Mouse (Mus musculus) CD8-positive naive resting alpha-beta T cell, adult 2 months (primary cell): ENCODE measurements around the gene Zfp788.
"Not testable (repeated sequence)": the region's sequence is repeated elsewhere in the genome, so short reads cannot be mapped to it uniquely, and the experiment has no call there.

Experiments
- DNase-seq, 2 experiments: peaks; one replicate each; pipeline ENCODE4 v3.0.0; 2022; ENCODE audit warnings: low read depth in 2 of 2, low spot score in 2 of 2

The Zfp788 gene

DNA sequence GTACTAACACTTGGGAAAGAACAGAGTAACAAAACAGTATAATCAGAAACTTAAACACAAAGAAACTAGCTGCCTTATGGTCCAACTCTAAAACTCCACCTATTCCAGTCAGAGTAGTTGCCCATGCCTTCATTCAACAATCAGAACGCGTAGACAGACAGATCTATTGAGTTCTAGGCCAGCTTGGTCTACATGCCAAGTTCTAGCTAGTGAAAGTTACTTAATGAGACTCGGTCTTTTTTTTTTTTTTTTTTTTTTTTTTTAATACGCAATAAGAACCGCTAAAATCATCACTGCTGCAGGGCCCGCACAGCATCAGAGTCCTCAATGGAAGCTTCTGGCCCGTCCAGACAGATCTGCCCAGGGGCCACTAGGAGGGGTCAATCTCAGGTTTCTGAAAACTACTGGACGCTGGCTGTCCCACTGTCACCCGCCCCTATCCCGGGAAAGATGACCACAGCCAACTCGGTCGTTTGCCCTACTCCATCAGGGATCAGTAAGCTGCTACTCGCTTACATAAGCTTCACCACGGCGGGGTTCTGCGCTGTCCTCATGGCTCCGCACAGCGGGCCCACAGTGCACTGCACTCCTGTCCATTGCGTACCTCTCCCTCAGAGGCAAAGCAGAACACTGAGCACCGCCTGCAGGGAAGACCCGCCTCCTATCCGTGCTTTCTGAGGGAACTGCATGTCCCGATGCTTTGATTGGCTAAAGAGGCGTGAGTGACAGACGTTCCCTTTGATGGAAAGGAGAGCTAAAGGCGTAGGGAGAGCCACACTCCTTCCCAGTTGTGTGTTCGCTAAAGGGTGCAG is at the start of gene Zfp788:
Zfp788 (plus strand) TSS at position 795 of the 812 bp plus-strand sequence.
- DNase-seq = peak; percentile 77 to 78

DNA sequence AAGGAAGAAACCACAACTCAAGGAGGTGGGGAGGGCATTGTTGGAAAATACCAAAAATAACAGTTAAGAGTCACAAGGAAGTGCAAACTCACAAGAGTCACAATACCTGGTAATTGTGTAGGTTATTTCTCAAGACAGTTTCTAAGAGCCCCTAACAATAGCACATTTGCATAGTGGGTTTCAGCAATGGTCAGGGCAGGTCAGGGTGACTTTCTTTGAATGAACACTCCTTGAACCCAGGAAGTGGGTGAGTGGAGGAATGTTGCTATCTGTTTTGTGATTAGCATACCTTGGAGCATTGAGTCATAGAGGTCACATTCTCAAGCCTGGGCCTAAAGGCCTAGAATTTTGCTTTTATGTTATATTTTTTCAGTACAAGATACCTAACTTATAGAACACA is 45.2 kb upstream of the Zfp788 start:
- DNase-seq = not testable (repeated sequence)

DNA sequence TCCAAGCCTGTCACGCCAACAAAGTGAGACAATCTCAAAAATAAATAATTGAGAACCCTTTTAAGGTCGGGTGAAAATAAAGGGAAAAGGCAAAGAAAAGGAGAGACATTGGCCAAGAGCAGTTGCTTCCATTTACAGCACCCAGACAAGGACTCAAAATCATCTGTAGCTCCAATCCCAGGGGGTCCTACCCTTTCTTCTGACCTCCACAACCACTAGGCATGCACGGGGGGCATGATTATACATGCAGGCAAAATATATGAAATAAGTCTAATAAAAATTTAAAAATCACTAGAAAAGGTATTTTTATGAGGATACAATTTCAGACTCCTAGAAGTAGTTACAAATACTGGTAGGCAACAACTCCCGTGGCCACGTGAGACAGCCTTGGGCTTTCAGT is 34.4 kb upstream of the Zfp788 start:
- DNase-seq = no peak

DNA sequence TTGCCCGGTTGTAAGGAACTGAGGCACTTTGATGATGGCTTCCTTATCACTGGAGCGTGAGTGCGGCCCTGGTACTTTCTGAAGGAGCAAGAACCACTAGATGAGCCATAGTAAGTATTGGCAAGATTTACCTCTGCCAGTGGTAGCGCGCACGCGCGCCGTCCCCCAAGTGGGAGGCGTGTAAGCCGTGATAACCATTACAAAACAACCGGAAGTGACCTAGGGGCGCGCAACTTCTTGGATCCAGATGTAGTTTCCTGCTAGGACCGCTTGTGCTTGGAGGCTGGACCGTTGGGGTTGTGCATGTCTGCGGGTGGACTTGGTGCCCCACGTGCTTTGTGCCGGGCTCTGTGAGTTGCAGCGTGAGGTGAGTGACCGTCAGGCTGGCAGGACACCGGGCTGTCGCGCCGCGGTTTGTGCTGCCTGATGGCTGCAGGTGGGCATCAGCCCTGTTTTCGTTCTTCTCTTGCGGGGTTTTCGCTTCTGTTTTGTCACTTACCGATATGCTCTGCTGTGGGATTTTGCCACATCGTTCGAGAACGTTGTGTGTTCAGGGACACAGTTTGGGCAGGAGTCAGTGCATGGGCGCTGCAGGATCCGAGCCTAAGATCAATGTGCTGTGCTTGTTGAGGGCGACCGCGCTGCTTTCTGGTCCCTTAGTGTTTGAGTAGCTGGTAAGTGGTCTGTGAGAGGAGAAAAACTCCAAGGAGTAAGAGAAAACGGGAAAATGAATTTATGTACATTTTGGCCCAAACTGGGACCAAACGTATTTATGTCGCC is 33.8 kb upstream of the Zfp788 start, which contains the start of gene 2610021A01Rik:
2610021A01Rik (plus strand) TSS at position 197 of the 780 bp plus-strand sequence.
- DNase-seq = peak; percentile 81 to 83

DNA sequence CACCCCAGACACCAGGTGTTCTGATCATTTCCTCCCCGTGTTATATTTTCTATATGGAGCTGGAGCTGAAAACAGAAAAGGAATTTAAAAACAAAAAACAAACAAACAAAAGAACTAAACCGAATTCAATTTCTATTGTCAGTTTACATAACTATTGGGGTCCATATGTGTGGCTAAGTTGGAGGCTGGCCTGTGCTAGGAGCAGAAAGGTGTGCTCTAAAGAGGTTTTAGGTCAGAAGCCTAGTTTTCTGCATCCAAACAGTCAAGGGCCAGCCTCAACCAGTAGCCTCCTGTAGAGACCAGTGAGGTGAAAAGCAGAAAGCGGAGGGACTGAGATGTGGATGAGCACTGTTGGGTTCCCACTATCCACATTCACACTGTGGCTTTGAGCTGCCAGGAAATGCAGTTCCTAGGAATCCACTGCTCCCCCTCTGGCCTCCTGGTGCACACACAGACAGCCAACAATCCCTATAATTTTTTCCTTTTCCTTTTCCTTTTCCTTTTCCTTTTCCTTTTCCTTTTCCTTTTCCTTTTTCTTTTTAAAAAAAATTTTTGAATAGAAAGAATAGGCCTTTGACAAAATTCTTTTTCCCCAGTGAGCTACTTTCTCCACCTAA is 33.0 kb upstream of the Zfp788 start:
- DNase-seq = no peak

DNA sequence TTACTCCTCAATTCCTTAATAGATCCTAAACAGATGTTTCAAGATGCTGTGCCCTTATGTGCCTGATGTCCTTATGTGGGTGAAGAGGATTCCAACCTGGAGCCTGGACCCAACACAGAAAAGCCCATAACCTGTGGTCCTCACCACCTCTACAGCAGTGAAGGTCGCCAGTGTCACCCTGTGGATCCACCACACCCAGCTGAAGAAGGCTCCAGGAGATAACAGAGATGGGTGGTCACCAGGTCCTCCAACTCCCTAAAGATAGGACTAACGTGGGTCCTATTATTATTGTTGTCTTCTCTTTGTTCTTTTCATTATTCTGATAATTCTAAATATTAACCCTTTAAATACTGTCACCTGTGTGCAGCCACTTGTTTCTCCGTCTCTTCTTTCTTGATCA is 21.3 kb upstream of the Zfp788 start:
- DNase-seq = no peak

DNA sequence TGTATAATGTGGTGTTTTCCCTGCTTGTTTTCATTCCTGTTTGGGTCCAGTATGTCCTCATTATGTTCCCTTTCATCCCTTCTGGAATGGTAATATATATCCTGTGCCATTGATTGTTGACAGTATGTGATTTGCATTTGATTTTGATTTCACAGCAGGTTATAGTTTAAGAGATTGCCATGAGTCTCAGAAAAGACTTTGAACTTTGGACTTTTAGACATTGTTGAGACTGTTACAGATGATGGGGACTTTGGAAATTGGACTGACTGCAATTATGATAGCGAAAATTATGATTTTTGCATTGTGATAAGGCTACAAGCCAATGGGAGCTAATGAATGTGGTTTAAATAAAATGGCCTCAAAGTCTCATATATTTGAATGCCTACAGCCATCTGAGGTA is 16.8 kb upstream of the Zfp788 start:
- not testable (repeated sequence) for DNase-seq

DNA sequence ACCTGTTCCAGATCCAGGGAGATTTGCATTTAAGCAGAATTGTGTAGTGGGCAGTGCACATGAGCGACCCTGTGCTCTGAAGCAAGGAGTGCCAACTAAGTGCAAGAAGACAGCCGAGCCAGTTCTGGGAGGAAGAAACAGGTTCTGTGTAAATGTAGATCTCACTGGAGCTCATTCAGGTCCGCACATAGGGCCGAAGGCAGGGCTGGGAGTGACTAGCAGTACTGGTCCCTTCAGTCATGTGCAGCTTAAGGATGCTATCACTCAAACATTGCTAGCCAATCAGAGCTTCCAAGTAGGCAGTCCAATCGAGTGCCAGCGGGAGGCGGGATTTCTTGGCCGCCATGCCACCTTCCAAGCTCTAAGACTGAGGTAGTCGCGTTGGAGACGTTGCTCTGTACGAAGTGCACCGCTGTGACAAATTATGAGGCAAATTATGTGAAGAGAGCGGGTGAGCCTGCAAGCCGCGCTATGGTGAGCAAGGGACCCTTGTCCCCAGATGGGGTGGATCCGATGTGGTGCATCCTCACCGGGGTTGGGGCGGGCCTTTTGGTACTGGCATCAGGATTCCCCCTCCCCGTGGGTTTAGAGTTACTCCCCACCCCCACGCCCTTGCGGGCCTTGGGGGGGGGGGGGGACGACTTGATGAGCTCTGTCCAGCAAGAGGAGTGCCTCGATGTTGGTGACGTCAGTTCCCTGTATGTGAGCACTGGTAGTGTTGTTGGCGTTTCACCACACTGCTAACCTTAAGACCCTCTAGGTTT is 400 bp downstream of the Zfp788 start:
- DNase-seq = peak; percentile 72 to 77

DNA sequence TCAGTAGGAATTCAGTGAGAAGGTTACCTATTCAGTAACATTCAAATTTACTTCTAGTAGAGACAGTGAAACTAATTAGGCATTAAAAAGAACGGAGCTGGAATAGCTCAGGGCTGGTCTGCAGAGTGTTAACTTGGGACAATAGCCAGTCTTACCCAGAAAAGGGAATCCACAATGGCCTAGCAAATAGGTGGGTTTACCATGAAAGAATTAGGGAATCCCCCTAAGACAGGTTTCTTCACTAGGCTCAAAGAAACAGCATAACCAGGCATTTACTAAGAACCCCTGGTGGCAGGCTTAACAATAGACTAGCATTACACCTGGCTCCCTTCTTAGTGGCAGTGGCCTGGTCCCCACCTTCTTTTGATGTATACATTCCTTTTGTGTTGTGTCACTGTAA is 41.3 kb downstream of the Zfp788 start:
- not testable (repeated sequence) for DNase-seq
